Mouse (Mus musculus) layer of hippocampus, adult 9-11 months (tissue): ENCODE data around the gene Tmem184c.

ENCODE experiments used
- DNase-seq: peaks from one replicate; pipeline ENCODE4 v3.0.0; 2022

Gene Tmem184c

DNA sequence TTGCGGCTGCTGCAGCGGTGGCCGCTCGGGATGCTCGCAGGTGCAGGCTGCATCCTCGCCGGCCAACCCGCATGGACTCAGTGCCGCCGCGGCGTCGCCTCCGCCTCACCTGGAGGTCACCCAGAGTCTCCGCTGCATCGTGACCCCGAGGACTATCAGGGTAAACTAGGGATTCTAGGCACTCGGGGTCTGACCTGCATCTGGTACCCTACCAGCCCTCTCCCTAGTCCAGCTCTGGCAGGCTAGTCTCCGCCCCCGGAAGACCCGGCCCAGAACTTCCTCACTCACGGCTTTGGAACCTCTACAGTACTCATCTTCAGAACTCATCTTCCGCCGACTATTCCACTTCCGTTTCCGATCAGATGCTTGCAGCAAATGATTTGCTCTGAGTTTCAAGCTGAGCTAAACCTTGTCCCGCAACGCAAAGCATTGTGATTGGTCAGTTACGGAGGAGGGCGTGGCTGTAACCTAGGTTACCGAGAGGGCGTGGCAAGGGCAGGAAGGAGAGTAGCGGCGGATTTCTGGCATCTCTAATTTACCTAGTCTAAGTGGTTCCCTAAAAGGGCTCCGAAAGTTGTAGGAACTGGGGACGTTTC, at the start of gene Tmem184c:
Gene Tmem184c, minus strand, starts transcription at position 325 of the 596 bp plus-strand sequence.
- peak; percentile 98 for DNase-seq

DNA sequence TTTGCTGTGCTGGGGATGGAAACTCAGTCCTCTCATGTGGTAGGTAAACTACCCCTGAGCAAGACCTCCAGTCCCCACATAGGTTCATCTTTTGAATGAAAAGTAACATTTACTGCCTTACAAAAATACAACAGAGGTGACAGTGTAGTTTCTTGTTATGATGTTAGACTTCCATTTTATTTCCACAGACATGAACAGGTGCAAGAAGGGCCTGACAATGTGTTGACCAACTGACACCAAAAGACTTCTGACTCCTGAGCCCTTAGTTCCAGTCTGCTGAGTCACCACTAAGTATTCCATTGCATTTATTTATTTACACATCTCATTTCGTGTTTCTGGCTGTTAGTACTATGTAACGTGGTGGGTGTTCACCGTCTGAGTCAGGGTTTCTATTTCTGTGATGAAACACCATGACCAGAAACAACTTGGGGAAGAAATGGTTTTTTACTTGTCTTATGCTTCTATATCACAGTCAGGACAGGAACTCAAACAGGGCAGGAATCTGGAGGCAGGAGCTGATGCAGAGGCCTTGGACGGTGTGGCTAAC, 49.1 kb upstream of the Tmem184c start:
- no peak for DNase-seq

DNA sequence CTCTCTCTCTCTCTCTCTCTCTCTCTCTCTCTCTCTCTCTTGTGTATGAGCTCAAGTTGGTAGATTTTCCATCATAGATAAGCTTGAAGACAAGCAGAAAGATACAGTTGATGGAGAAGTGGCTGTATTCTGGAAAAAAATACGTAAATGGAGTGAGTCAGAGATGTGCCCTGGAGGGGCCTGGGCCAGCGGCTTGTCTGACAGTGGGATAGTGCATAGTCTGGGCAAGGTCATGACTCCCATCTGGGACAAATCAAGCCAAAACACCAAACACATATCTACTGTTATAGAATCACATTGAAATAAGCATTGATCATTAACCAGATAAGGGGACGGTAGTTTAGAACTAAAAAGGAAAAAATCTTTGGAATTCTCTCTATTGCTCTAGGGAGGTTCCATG, 47.9 kb upstream of the Tmem184c start:
- no peak for DNase-seq

DNA sequence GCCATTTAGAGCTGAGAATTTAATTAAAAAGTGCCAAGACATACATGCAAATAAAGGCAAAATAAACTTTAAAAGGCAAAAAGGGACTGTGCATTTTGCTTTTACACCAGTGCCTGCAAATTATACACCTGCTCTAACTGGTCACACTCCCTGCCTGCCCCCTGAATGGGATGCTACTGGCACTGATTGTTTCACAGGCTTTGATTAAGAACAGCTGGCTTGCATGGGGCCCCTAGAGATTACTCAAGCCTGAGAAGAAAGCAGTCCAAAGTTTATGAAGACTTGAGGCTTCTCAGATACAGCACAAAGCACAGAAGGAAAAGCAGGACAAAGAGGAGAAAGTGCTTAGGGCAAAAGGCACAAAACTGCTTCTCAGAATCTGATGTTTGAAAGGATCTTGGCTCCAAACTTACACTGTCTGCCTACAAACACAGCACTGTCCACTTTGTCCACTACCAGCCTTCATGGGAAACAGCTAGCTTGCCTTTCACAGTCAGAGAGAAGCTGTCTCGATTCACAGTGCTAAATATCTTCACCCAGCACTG, 40.2 kb upstream of the Tmem184c start:
- no peak for DNase-seq

DNA sequence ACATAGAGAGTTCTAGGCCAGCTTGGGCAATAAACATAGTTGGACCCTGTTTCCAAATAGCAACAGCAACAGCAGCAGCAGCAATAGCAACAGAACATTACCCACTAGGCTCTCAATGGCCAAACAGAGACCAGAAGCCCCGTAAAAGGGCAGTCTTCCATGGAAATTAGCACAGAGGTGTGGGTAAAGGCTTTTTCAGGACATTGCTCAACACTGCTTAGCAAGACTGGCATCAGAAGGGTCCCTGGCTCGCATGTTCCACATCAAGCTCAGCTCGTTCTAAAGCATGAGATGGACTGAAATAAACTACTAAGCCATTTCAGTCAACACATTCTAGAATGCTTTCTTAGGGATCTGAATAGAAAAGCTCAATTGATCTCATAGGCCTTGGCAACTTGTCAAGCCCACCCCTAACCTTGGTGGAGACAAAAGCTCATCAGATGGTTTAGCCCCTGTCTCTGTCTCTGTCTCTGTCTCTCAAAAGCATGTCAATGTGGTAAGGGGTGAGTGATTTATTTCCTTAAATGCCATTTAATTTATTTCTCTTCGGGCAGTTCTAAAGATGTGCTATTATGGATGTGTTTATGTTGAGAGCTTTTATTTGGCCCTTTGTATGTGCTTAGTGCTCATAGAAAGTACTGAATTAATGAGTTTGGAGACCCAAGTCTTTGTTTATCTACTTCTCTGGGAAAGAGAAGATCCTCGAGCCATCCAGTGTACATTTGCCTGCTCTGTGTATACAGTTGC, 29.8 kb upstream of the Tmem184c start:
- DNase-seq, result no peak

DNA sequence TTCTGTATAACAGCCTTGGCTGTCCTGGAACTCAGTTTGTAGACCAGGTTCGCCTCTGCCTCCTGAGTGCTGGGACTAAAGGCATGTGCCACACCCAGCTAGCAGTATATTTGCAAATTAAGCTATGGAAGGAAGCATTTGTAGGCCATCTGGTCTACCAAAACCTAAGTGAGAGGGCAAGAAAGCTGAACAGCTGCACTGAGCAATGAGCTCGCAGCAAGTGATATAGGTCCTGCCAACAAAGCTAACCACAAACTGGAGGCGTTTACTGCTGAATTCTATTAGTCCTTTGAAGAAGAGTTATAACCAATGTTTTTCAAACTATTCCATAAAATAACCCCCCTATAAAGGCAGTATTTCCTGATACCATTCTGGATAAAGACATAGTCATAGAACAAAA, 27.1 kb upstream of the Tmem184c start:
- DNase-seq, result no peak

DNA sequence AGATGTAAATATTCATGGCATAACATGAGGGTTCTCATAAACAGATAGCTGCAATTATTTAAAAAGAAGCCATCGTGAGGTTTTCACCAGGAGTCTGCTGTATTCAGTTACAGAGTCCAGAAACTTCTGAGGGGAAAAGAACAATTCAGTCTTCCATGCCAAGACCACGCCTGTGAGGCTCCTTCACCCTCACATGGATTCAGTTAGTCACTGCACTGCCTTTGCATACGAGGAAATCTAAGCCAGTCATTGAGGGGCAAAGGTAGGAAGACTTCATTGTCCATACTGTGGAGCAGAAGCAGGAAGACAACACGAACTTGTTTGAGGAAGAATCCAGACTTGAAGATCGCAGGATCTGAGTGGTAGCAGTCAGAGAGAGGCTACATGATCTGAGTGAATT, 23.5 kb upstream of the Tmem184c start:
- DNase-seq, result no peak

DNA sequence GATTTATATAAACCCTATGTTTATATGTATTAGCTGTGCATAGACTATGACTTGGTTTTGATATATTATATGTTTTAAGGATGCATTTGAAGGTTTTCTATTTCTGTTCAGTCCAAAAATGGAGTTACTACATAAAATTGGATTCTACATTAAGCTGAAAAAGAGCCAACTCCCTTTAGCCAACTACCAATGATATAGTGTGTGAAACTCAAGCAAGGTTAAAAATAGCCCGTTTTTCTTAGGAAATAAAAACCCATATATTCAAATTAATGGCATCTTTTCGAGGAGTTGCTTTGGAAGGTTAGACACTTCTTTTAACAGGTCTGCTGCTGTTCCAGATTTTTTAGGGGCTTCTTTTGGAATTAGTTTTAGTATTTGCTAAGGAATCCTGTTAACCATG, 22.7 kb upstream of the Tmem184c start:
- DNase-seq, result no peak

DNA sequence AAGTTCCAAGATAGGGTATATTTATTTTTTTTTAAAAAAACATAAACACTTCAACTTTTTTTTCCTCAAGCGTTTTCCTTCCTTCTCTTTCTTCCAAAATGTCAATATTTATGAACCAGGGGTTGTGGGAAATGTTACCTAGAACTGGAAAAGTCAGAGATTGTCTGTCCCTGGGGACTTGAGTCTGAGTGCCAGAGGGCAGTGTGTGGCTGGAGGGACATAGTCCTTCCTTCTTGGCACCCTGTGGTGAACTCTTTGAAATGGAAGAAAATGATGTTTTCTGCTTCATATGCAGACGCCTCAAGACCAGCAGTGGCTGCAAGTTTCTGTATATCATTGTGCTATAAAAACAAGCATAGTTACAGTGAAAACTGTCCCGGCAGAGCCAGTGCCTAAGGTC, 20.2 kb upstream of the Tmem184c start:
- DNase-seq, result no peak

DNA sequence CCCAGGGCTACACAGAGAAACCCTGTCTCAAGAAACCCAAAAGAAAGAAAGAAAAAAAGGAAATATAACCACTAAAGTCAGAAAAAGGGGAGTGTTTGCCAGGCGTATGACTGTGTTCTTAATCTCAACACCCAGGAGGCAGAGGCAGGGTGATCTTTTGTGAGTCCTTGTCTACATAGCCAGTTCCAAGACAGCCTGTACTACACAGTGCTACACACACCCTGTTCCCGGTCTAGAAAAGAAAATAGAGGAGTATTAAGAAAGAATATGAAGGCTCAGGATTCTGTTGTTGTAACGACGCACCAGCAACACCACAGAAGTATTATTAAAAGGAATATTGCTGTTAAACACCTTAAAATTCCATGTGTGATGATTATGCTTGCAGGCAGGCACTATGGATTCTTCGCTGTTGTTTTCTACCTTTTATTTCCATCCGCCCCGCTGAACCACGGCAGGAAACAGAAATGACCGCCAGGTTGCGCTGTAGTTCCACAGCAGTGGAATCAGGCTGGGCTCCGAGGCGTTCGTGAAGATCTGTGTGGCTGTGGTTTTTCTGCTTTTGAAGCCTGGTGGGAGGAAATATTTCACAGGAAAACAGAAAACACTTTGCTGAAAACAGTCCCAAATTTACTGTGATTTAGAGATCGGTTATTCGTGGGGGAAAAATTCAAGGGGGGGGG, 19.5 kb upstream of the Tmem184c start:
- DNase-seq, result peak; percentile 41

DNA sequence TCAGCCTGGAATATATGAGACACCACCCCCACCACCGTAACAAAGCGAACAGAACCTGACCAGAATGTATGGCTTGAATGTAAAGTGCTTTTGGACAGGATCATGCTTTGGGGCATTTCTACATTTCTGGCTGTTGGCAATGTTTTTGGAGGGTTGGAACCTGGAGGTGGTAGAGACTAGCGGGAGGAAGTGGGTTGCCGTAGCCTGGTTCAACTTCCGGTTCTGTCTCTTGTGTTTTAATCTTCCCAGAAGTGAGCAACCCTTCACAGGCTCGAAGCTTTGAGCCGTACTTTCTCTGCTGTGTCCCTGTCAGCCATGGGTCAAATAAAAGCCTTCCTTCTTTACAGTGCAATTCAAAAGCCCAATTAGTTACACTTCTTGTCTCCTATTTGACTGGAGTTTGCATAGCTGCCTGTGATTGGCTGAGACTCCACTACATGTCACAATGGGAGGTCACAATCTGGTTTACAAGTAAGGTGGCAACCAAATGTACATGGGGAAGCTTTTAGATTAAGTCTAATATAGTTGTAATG, 13.2 kb upstream of the Tmem184c start:
- no peak for DNase-seq

DNA sequence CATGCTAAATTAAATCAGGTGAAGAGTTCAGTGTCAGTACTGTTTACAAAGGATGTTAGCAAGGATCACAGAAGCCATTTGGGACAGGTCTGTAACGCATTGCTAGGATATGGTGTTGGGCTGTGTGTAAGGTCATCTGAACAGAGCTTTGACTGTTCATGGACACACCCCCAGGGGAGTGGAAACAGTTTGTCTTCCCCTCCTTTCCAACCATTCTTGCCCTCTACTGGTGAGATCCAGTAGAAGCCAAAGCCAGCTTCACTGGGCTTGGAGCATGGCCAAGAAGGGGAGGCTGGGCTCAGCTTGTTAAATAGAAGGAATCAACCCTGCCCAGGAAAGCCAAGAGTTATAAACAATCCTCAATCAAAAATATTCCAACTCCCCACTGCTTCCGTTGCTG, 7.4 kb upstream of the Tmem184c start:
- no peak for DNase-seq

DNA sequence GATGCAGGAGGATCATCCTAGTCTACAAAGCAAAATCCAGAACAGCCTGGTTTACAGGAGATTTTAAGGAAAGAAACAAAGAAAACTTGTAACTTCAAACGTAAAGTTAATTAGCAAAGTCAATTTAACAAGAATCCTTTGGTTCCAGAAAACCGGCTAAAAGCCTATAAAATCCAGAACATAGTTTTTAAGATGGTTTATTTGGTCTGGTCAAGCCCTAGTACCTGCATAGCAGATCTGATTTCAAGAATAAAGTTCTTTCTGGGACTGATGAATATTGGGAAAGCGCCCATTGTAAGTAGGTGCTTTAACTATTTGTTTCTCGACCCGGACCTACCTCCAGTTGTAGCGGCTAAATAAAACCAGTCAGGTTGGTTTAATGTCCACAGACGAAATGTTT, 877 bp downstream of the Tmem184c start:
- no peak for DNase-seq

DNA sequence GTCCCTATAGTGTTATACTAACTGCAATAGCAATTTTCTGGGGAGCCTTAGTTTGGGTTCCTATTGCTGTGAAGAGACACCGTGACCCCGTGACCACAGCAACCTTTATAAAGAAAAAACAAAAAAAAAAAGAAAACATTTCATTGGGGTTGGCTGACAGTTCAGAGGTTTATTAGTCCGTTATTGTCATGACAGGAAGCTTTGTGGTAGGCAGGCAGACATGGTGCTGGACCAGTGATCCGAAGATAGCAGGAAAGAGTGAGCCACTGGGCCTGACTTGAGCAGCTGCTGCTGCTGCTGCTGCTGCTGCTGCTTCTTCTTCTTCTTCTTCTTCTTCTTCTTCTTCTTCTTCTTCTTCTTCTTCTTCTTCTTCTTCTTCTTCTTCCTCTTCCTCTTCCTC, 26.3 kb downstream of the Tmem184c start:
- DNase-seq, result no peak

DNA sequence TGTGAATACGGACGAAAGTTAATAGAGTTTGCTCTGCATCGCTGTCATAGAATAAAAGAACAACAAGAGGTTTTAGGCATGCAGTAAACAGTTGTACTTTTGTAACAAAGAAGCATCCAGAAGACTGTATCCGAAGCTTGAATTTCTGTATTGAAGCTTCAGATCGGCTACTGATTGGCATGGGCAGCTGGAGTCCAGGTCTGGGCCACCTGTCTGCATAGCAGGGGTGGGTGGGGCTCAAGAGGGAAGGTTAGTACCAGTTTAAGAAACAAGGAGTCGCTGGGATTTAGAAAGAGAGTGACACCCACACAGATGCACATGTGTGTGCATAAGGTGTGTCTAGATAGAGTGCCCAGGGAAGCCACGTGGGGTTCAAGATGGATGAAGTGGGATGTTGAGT, 32.8 kb downstream of the Tmem184c start:
- DNase-seq, result no peak

DNA sequence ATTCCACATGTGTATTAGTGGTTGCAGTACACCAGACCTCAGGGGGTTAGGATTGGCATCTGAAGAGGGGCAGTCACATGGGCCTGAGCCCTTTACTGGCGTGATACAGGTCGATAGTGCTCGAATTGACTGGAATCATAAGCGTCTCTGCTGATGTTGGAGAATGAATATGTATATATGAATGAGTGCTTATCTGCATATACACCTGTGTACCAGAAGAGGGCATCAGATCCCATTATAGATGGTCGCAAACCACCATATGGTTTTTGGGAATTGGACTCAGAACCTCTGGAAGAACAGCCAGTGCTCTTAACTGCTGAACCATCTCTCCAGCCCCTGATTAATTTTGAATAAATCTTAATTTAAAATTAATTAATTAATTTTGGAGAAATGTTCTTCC, 36.3 kb downstream of the Tmem184c start:
- DNase-seq, result no peak

DNA sequence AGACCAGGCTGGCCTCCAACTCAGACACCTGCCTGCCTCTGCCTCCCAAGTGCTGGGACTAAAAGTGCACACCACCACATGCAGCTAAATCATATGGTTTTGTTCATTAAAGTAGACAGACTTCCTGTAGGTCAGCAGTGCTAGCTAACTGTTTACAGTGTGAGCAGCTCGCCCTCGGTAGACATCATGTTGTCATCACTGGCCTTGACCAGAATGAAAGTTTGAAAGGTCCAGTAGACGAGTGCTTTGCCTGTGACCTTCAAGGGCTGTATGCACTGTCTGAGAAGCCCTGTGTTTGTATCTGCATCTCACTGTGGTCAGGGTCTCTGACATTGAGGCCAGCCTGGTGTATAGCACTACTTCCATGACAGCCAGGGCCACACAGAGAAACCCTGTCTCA, 49.1 kb downstream of the Tmem184c start:
- DNase-seq, result no peak

DNA sequence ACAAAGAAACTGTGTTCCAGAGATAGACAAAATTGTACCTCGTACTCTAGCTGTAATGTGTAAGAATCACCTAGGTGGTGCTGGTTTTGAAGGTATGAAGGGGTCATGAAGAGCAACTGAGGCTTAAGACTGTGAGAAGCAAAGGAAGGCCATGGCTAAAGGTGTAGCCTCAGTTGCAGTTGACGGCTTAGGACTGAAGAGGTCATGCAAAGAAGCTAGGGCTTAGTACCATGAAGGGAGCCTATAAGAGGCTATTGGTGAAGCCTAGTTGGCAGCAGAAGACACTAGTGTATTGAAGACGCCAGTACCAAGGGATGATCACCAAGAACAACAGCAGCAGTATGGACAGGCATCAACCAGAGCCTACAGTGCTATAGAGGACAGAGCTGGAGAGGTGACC, 58.0 kb downstream of the Tmem184c start:
- DNase-seq, result no peak

DNA sequence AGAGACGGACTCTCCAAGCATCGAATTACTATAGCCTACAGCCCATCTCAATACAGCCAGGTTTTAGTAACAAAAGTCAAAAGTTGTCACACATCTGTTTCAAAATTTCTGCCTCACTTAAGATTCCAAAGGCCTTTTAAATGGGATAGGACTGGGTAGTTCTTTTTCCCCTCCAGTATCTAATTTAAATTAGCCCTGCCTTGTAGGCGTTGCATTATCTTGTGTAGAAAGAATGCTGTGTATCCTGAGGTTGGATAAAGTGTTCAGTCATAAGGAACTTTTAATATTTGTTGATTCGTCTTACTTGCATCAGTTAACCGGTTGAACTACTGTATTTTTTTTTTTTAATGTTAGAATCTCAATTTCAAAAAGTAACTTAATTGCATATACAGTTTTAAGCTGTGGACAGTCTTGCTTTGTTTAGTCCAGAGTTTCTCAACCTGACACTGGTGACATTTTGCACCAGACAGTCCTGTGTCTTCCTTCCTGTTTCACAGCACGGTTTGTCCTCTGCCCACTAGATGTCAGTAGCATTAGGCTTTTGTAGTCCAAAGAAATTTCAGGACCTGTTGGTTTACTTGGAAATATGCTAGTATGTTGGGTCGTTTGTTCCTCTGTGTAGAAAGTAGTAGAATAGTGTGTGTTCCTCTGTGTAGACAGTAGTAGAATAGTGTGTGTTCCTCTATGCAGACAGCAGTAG, 60.5 kb downstream of the Tmem184c start:
- DNase-seq, result peak; percentile 14

DNA sequence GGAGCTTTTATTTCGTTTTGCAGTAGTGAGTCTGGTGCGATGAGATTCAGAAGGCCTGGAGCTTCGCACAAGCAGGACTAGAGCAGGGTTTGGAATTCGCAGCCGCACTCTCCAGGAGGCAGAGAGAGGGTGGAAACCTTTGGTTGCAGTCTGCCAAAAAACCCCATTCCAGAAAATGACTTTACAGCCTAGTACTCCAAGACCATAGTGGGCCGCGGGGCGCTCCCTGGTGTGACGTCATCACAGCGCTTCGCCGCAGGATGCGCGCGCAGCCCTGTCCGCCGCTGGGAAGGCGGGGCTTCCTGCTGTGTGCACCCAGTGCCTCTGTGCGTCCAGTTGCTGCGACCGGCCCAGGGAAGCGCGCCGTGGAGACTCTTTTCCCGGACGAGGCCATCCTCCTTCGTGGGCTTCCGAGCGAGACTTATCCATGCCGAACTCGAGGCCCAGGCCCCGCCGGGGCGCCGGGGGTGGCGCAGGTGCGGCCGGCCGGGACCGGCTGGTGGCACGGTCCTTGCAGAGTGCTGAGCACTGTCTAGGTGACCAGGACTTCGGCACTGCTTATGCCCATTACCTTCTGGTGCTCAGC, 61.3 kb downstream of the Tmem184c start, which contains the start of gene Prmt9:
Gene Prmt9, plus strand, starts transcription at position 277 of the 586 bp plus-strand sequence.
- DNase-seq, result peak; percentile 92
